Mouse (Mus musculus) erythroblast, embryonic 14.5 days (primary cell): ENCODE data around the gene Elavl1.

Source experiments
- GATA1 ChIP-seq: IDR thresholded peaks from 2 replicates; pipeline ENCODE4 v1.6.1; 2012; ENCODE audit warnings: low read length, inconsistent platforms, mixed read lengths
- TAL1 ChIP-seq: IDR thresholded peaks from 3 replicates; pipeline ENCODE4 v1.6.1; 2012; ENCODE audit warnings: low read length, inconsistent platforms, mixed read lengths

DNA sequence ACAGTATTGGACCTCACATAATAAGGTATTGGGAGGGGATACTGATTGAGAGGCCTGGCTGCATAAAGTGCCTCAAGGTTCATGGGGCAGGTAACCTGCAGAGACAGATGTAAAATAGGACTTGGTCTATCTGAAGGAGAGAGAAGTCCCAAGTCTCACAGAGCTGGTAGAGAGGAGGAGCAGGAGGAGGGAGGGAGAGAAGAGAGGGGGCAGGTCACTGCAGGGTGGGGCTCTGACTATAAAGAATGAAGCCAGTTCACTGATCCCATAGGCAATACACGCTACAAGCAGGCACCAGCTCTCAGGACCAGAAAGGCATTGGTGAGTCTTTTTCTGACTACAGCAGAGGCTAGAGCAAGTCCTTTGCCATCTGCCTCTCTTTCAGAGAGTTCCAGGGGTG is 24.1 kb upstream of the Elavl1 start:
- TF ChIP-seq GATA1 (no peak), TAL1 (no peak)
